Mouse (Mus musculus) heart, postnatal 0 days (tissue): ENCODE measurements at regions not wholly inside any gene's neighbourhood (a gene's known extent, or its start where the extent isn't known, plus 50 kb on each side); places are given as distances from the start of the nearest gene placed in this dataset.

Experiments used
- CTCF ChIP-seq: IDR thresholded peaks from 2 replicates; pipeline ENCODE4 v1.5.1; 2016; ENCODE audit warnings: antibody characterized with exemption, control low read depth, low read depth
- EP300 ChIP-seq: IDR thresholded peaks from 2 replicates; pipeline ENCODE4 v1.6.1; 2016; ENCODE audit warnings: antibody characterized with exemption, low read depth

- TF ChIP-seq EP300 (no peak), CTCF (peak; percentile 62)
These were observed 145.1 kb downstream of the Nup35 start for GRCm38 (mm10) chr2:80762013-80762612.
